Mouse (Mus musculus) megakaryocyte, embryonic 14.5 days (primary cell): Measurements from ENCODE around the gene Dedd.

Source experiments
- FLI1 ChIP-seq: IDR thresholded peaks from 2 replicates; pipeline ENCODE4 v1.6.1; 2012; ENCODE audit warnings: low read length, inconsistent platforms, mixed read lengths
- GATA1 ChIP-seq: IDR thresholded peaks from 3 replicates; pipeline ENCODE4 v1.6.1; 2012; ENCODE audit warnings: mixed read lengths, low read length, inconsistent platforms, borderline replicate concordance

DNA sequence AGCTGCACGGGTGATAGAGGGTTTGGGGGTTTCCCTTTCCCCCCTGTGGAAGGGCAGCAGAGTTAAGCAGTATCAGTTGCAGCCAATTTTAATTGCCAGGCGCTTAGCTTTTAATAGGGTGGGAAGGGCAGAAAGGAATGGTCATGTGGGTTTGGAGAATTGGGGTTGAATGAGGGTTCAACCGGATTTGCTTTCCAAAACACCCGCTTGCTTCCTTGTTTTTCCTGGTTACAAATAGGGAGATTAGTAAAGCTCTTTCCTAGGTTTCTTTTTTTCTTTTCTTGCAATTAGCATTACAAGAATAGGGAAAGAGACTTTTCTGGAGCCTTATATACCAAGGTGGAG, 1.2 kb downstream of the Dedd start:
- no peak for TF ChIP-seq GATA1
- no peak for TF ChIP-seq FLI1
